22 mouse cellular contexts compared by ENCODE assay signal in the genomic region with DNA sequence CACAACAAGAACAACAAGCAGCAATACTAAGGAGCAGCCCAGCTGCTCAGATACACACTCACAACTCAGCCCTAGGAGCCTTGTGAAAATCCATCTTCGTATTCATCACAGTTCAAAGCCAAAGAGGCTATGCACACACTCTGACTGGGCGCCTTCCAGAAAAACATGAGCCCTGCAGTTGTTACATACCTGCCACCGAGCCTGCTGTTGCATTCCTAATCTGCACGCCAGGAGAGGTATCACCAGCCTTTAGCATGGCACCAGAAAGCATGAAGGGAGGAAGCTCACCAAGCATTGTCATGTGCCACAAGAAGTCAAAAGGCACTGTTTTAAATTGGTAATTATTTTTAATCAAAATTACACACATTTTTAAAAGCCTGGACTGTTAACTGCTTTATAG. TPM values are rescaled to one million over a fixed set of nuclear protein-coding genes. Genes with fewer than 3 reads are reported as not detected.
DNase-seq lines count a peak whose midpoint lies in the region; ATAC-seq lines count a peak whose summit lies in the region.
"Had no signal": no experiment of that assay in that cellular context is flagged by ENCODE, and none has a peak within 500 bp of the region (broad histone marks: within the 10 kb centered on the region; RNA-seq: fewer than 3 reads in every experiment).

No protein-coding gene starts in this region.

- 72% methylated on average over 4 of the region's 4 CpGs for WGBS in kidney, embryonic 14.5 days
- WGBS in kidney, embryonic 16.5 days, result 60% methylated on average over 4 of the region's 4 CpGs

- H3K9ac ChIP-seq in kidney, embryonic 14.5 days (ENCODE audit: low read depth, low read length), result no peak overlapping the region
- H3K9ac ChIP-seq in kidney, embryonic 16.5 days (replicated peaks; ENCODE audit: low read length), result 0 out of 2 replicates have a peak overlapping the region, but pooled peaks have one; percentile 4
- H3K9ac ChIP-seq: forebrain, embryonic 13.5 days; hindbrain, embryonic 12.5 days had no signal

- H3K27ac ChIP-seq in kidney, embryonic 14.5 days (ENCODE audit: low read depth, low read length), result no peak overlapping the region
- peak overlapping the region; percentile 68 for H3K27ac ChIP-seq in kidney, embryonic 16.5 days (ENCODE audit: low read length)
- H3K27ac ChIP-seq: forebrain, embryonic 13.5 days; gastrocnemius, adult 2 months; hindbrain, embryonic 12.5 days had no signal

- H3K4me3 ChIP-seq in kidney, embryonic 14.5 days (ENCODE audit: low read length), result no peak overlapping the region
- no peak overlapping the region for H3K4me3 ChIP-seq in kidney, embryonic 16.5 days (ENCODE audit: low read length)
- H3K4me3 ChIP-seq: forebrain, embryonic 10.5 days; forebrain, embryonic 13.5 days; gastrocnemius, adult 2 months; hindbrain, embryonic 12.5 days had no signal

- H3K27me3 ChIP-seq in kidney, embryonic 14.5 days (ENCODE audit: control insufficient read depth, insufficient read depth, low read length), result no peaks in the 10 kb centered on the region
- no peaks in the 10 kb centered on the region for H3K27me3 ChIP-seq in kidney, embryonic 16.5 days (ENCODE audit: insufficient read depth, low read length)
- H3K27me3 ChIP-seq: CH12.LX; forebrain, embryonic 13.5 days; hindbrain, embryonic 12.5 days; Patski had no signal

- H3K4me2 ChIP-seq in kidney, embryonic 14.5 days (replicated peaks; ENCODE audit: low read depth, low read length), result no peak overlapping the region
- peak overlapping the region; percentile 23; the same call in 1 of the 2 replicates for H3K4me2 ChIP-seq in kidney, embryonic 16.5 days (replicated peaks; ENCODE audit: low read depth, low read length)
- H3K4me2 ChIP-seq: forebrain, embryonic 13.5 days; heart, embryonic 11.5 days; hindbrain, embryonic 12.5 days had no signal

- ATAC-seq in kidney, embryonic 14.5 days (ENCODE audit: low FRiP score, low TSS enrichment), result no peak
- ATAC-seq in kidney, embryonic 16.5 days (ENCODE audit: low FRiP score, low TSS enrichment), result no peak
- ATAC-seq: forebrain, embryonic 13.5 days; Patski had no signal

- no peaks in the 10 kb centered on the region for H3K36me3 ChIP-seq in kidney, embryonic 14.5 days (ENCODE audit: control insufficient read depth, insufficient read depth, low read length)
- H3K36me3 ChIP-seq in kidney, embryonic 16.5 days (ENCODE audit: insufficient read depth, low read length), result no peaks in the 10 kb centered on the region
- H3K36me3 ChIP-seq: forebrain, embryonic 10.5 days; G1E; hindbrain, embryonic 12.5 days had no signal

- peak; percentile 38 for DNase-seq in kidney, adult 11 months
- no peak for DNase-seq in kidney, adult 9 months
- DNase-seq in kidney, postnatal 14 days, result peak; percentile 41
- DNase-seq in frontal cortex, postnatal 25 days (ENCODE audit: low spot score in 2 of 2), result no peak
- DNase-seq in thymus, postnatal 10 days (ENCODE audit: low spot score in 2 of 2), result no peak
- DNase-seq: adrenal gland, postnatal 10 days; adrenal gland, postnatal 36 days; B cell, adult 2 months; cerebellum, adult 18-20 months; cerebellum, adult 9-10 months; gastrocnemius, adult 2 months; gastrocnemius, postnatal 14 days; heart, adult 11 months had no signal

- no peaks in the 10 kb centered on the region for H3K9me3 ChIP-seq in kidney, embryonic 14.5 days (ENCODE audit: control insufficient read depth, low read length)
- no peaks in the 10 kb centered on the region for H3K9me3 ChIP-seq in kidney, embryonic 16.5 days (ENCODE audit: low read length)
- H3K9me3 ChIP-seq: forebrain, embryonic 10.5 days; forebrain, embryonic 13.5 days; hindbrain, embryonic 12.5 days had no signal

- H3K4me1 ChIP-seq in kidney, embryonic 14.5 days (ENCODE audit: control insufficient read depth, insufficient read depth, low read length), result no peaks in the 10 kb centered on the region
- H3K4me1 ChIP-seq in kidney, embryonic 16.5 days (ENCODE audit: insufficient read depth, low read length), result peaks cover 3% of the 10 kb centered on the region; the same call in 1 of the 2 replicates

RNA-seq across cellular contexts. Expression of gene Phyhipl, which starts 1.1 kb away (rescaled TPM):
- polyA plus RNA-seq in kidney, embryonic 14.5 days (2014; fragmentation: Nextera tagmentation; extraction: Ambion mirVana), result 9.9 and 16.1 TPM in 2 replicates
- polyA plus RNA-seq in kidney, embryonic 16.5 days (2015; fragmentation: Nextera tagmentation; extraction: Ambion mirVana), result 26.5 and 26.9 TPM in 2 replicates
- polyA plus RNA-seq: G1E had no signal

Comparison
In these comparisons a context has a peak if more than half of its experiments do, and no peak if none do; other contexts are left out.
1. DNase-seq: peak in kidney, adult 11 months (single experiment) and kidney, postnatal 14 days (single experiment); none in kidney, adult 9 months (single experiment), frontal cortex, postnatal 25 days (0 of 2) and thymus, postnatal 10 days (0 of 2).